Mouse (Mus musculus) left cerebral cortex, postnatal 14 days (tissue): Measurements from ENCODE around the gene Igsf10. TPM values are rescaled to one million over a fixed set of nuclear protein-coding genes. Genes with fewer than 3 reads are reported as not detected.
A peak's percentile ranks its signal among the peaks of the same experiment; 100 is the strongest.
"Not testable (repeated sequence)": the region's sequence is repeated elsewhere in the genome, so short reads cannot be mapped to it uniquely, and the experiment has no call there.

Source experiments
- DNase-seq, 2 experiments: peaks; one replicate each; pipeline ENCODE4 v3.0.0; 2021 to 2022; ENCODE audit warnings: low spot score in 2 of 2, mixed read lengths in 1 of 2
- intact Hi-C: fragments of 180-260 bp; cut with DNase I; formaldehyde crosslinking; loops from one replicate; pipeline ENCODE4 v1.15.1; 2025
- long read RNA-seq, 2 experiments: library from polyadenylated mRNA; stranded (forward); transcript quantifications; one replicate each; pipeline ENCODE4 v2.0.0; 2021
- total RNA-seq, 2 experiments: library from RNA; stranded (reverse); gene quantifications; 2 replicates each; pipeline ENCODE4 v1.2.3; 2021

Igsf10 gene
- 1 to 10 TPM; 3.3 to 3.7 TPM for total RNA-seq
- long read RNA-seq, experiment 1, result 0 reads
- long read RNA-seq, experiment 2, partial matches to known transcripts, result 1 of 1 reads
- long read RNA-seq, experiment 2, other reads (novel, unspliced or antisense), result 0 of 1 reads

- intact Hi-C loops, result no loop called here
- DNase-seq, result peak; percentile 13 to 34
These were observed at the start of gene Igsf10 for GRCm38 (mm10) chr3:59344065-59344905. TSS of gene Igsf10 (minus strand) at chr3:59344394.

GRCm38 (mm10) chr3:59385553-59385952, 41.4 kb upstream of the Igsf10 start:
- no peak for DNase-seq
- intact Hi-C loops, result no loop called here

GRCm38 (mm10) chr3:59385000-59385399, 40.8 kb upstream of the Igsf10 start:
- intact Hi-C loops, result no loop called here
- no peak for DNase-seq

GRCm38 (mm10) chr3:59384321-59384720, 40.1 kb upstream of the Igsf10 start:
- no peak for DNase-seq
- intact Hi-C loops, result no loop called here

- DNase-seq, intact Hi-C loops: not testable (repeated sequence)
These were observed 34.6 kb upstream of the Igsf10 start for GRCm38 (mm10) chr3:59378791-59379190.

- DNase-seq, result no peak
- intact Hi-C loops, result no loop called here
These were observed 17.7 kb upstream of the Igsf10 start for GRCm38 (mm10) chr3:59361895-59362294.

GRCm38 (mm10) chr3:59360102-59360501, 15.9 kb upstream of the Igsf10 start:
- intact Hi-C loops, result no loop called here
- DNase-seq, result no peak

- DNase-seq, result no peak
- intact Hi-C loops, result no loop called here
These were observed 10.0 kb upstream of the Igsf10 start for GRCm38 (mm10) chr3:59354156-59354555.

- DNase-seq, result no peak
- intact Hi-C loops, result no loop called here
These were observed 7.6 kb upstream of the Igsf10 start for GRCm38 (mm10) chr3:59351768-59352167.

GRCm38 (mm10) chr3:59343026-59343425, 1.2 kb downstream of the Igsf10 start:
- DNase-seq, result no peak
- intact Hi-C loops, result no loop called here

- DNase-seq, result no peak
- intact Hi-C loops, result no loop called here
These were observed 2.4 kb downstream of the Igsf10 start for GRCm38 (mm10) chr3:59341647-59342427.

GRCm38 (mm10) chr3:59328526-59328925, 15.7 kb downstream of the Igsf10 start:
- no peak for DNase-seq
- intact Hi-C loops, result loop anchor here (10.0 kb wide), 2 partner anchors 726 to 786 kb away; no protein-coding TSS in a partner anchor

- intact Hi-C loops, result loop anchor here (10.0 kb wide), 2 partner anchors 733 to 793 kb away; no protein-coding TSS in a partner anchor
- peak; percentile 64 to 74 for DNase-seq
These were observed 22.8 kb downstream of the Igsf10 start for GRCm38 (mm10) chr3:59321278-59321876.

- intact Hi-C loops, result loop anchor here (5.0 kb wide), 1 partner anchor 139 kb away; no protein-coding TSS in a partner anchor
These were observed 28.1 kb downstream of the Igsf10 start for GRCm38 (mm10) chr3:59316077-59316476.

GRCm38 (mm10) chr3:59312610-59313009, 31.6 kb downstream of the Igsf10 start:
- DNase-seq, result peak; percentile 14 to 24
- intact Hi-C loops, result no loop called here

More at GRCm38 (mm10) chr3:59316077-59316476, 28.1 kb downstream of the Igsf10 start:
- DNase-seq, result no peak

- no peak for DNase-seq
- intact Hi-C loops, result no loop called here
These were observed 38.7 kb downstream of the Igsf10 start for GRCm38 (mm10) chr3:59305518-59305917.

- no peak for DNase-seq
- intact Hi-C loops, result no loop called here
These were observed 39.2 kb downstream of the Igsf10 start for GRCm38 (mm10) chr3:59304944-59305343.

GRCm38 (mm10) chr3:59297653-59298052, 46.5 kb downstream of the Igsf10 start:
- DNase-seq, result no peak
- intact Hi-C loops, result no loop called here

GRCm38 (mm10) chr3:59296563-59297130, 47.5 kb downstream of the Igsf10 start:
- intact Hi-C loops, result no loop called here
- DNase-seq, result no peak
